Mouse (Mus musculus): ENCODE measurements at regions not wholly inside any gene's neighbourhood (a gene's known extent, or its start where the extent isn't known, plus 50 kb on each side); places are given as distances from the start of the nearest gene placed in this dataset.

DNA sequence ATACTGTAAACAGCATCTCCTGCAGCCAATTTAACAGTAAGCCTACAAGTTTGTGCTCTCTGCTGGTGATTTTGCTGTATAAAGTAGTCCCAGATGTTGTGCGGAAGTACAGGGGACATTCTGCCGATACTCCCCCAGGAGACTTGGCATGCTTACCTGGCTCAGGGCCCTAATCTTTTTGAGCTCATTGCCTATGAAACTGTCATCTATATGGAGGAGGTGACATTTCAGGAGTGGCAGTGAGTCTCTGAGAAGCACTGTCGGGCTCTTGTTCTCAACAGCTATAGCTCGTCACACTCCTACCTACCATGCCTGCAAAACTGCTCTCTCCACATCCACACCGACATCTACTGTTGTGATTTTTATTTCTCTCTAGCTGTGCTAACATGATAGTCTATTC is 439.7 kb downstream of the Matn1 start:
- no peak for TF ChIP-seq CTCF (conservative IDR thresholded peaks at IDR 0.05; ENCODE audit: low read length)
- no peak for TF ChIP-seq POU5F1 (IDR thresholded peaks at IDR 0.05; ENCODE audit: borderline replicate concordance, low read length)

Data from E14TG2a.4 (cell line).